Mouse (Mus musculus): ENCODE measurements around the gene Slc25a20.

DNA sequence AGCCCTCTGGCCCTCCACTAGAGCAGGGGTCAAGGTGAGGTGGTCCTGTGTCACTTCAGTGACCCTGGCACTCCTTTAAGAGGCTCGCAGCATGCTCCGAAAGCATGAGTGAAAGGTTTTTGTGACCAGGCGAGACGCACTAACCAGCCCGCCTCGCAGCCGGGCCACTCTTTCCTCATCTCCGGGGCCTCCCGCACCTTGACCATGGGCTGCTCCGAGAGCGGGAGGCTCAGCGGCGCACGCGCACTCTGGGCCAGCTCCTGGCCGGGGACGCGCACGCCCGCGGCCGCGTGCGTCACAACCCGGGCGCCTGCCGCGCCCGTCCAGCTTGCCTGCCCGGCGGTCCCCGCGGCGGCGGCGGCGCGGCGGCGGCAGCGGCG, 29.9 kb downstream of the Slc25a20 start:
- no peak for TF ChIP-seq CTCF (IDR thresholded peaks at IDR 0.05; ENCODE audit: low read depth)
- TF ChIP-seq EP300 (optimal IDR thresholded peaks at IDR 0.05) = no peak

All from stomach, postnatal 0 days (tissue).